Mouse (Mus musculus) small intestine, adult 2 months (tissue): ENCODE measurements at regions not wholly inside any gene's neighbourhood (a gene's known extent, or its start where the extent isn't known, plus 50 kb on each side); places are given as distances from the start of the nearest gene placed in this dataset.

ENCODE experiments used
- H3K27ac ChIP-seq: fragments of 200-500 bp; 2 replicates; pipeline ENCODE4 v1.5.1; 2012; ENCODE audit warnings: low read depth, low read length, control low read depth, inconsistent platforms; ENCODE audit not compliant: insufficient read depth
- H3K27me3 ChIP-seq: fragments of 200-500 bp; 2 replicates; pipeline ENCODE4 v1.6.1; 2012; ENCODE audit warnings: mild to moderate bottlenecking, moderate library complexity, low read length, inconsistent platforms; ENCODE audit not compliant: control insufficient read depth, insufficient read depth
- H3K36me3 ChIP-seq: fragments of 200-500 bp; 2 replicates; pipeline ENCODE4 v1.6.1; 2012; ENCODE audit warnings: mild to moderate bottlenecking, low read length, control low read depth, inconsistent platforms; ENCODE audit not compliant: control insufficient read depth, insufficient read depth
- H3K4me1 ChIP-seq: fragments of 200-500 bp; 2 replicates; pipeline ENCODE4 v1.6.1; 2012; ENCODE audit warnings: low read length, inconsistent platforms, mixed read lengths; ENCODE audit not compliant: control insufficient read depth, insufficient read depth, insufficient read length
- H3K4me3 ChIP-seq: fragments of 200-500 bp; 2 replicates; pipeline ENCODE4 v1.5.1; 2012; ENCODE audit warnings: low read depth, mild to moderate bottlenecking, control low read depth, inconsistent platforms, low read length, moderate library complexity
- CTCF ChIP-seq: fragments of 200-500 bp; IDR thresholded peaks from 2 replicates; pipeline ENCODE4 v1.5.1; 2012; ENCODE audit warnings: low read depth, mild to moderate bottlenecking, control low read depth, inconsistent platforms, low read length, moderate library complexity, mixed read lengths; ENCODE audit not compliant: insufficient replicate concordance, insufficient read length; ENCODE audit errors: extremely low read depth
- POLR2A ChIP-seq: fragments of 200-500 bp; IDR thresholded peaks from 2 replicates; pipeline ENCODE4 v1.6.1; 2012; ENCODE audit warnings: low read depth, mild to moderate bottlenecking, control low read depth, inconsistent platforms, low read length, moderate library complexity
- WGBS: fragments of 180-500 bp; shearing (Covaris S2); methylation state at CpG from one replicate; pipeline ENCODE4 v1.1.7; 2018; 5-methylcytosine and 5-hydroxymethylcytosine counted together

GRCm38 (mm10) chr10:66849681-66850080, 246.2 kb upstream of the Jmjd1c start:
- 49% methylated on average over 6 of the region's 6 CpGs for WGBS
- TF ChIP-seq CTCF (no peak), POLR2A (no peak)
- H3K36me3 ChIP-seq, result no peaks in the 10 kb centered on the region

GRCm38 (mm10) chr10:66850972-66851478, 244.9 kb upstream of the Jmjd1c start:
- WGBS, result 61% methylated on average over 4 of the region's 4 CpGs
- Histone ChIP-seq H3K4me1 (no peaks in the 10 kb centered on the region), H3K36me3 (no peaks in the 10 kb centered on the region), H3K27ac (no peak overlapping the region), H3K27me3 (no peaks in the 10 kb centered on the region), H3K4me3 (no peak overlapping the region)
- no peak for TF ChIP-seq POLR2A
- TF ChIP-seq CTCF, result no peak

More at GRCm38 (mm10) chr10:66849681-66850080, 246.2 kb upstream of the Jmjd1c start:
- Histone ChIP-seq H3K4me1 (no peaks in the 10 kb centered on the region), H3K4me3 (no peak overlapping the region), H3K27me3 (no peaks in the 10 kb centered on the region), H3K27ac (no peak overlapping the region)

GRCm38 (mm10) chr10:66851841-66852240, 244.1 kb upstream of the Jmjd1c start:
- H3K4me3 ChIP-seq, result no peak overlapping the region
- no peaks in the 10 kb centered on the region for H3K4me1 ChIP-seq
- H3K36me3 ChIP-seq, result no peaks in the 10 kb centered on the region
- H3K27me3 ChIP-seq, result no peaks in the 10 kb centered on the region
- 57% methylated on average over 5 of the region's 5 CpGs for WGBS
- 0 out of 2 replicates have a peak overlapping the region, but pooled peaks have one; percentile 21 for H3K27ac ChIP-seq
- TF ChIP-seq POLR2A (no peak), CTCF (no peak)

- 40% methylated on average over 5 of the region's 5 CpGs for WGBS
- Histone ChIP-seq H3K27ac (no peak overlapping the region), H3K27me3 (no peaks in the 10 kb centered on the region), H3K4me3 (no peak overlapping the region), H3K36me3 (no peaks in the 10 kb centered on the region), H3K4me1 (no peaks in the 10 kb centered on the region)
- TF ChIP-seq POLR2A, result no peak
- TF ChIP-seq CTCF, result no peak
Measured at GRCm38 (mm10) chr10:66852708-66853107, 243.2 kb upstream of the Jmjd1c start.

- H3K27me3 ChIP-seq, result no peaks in the 10 kb centered on the region
- TF ChIP-seq POLR2A, result no peak
- TF ChIP-seq CTCF, result peak; percentile 54; the same call in 1 of the 2 replicates
- WGBS, result 8% methylated on average over 13 of the region's 13 CpGs
- no peaks in the 10 kb centered on the region for H3K36me3 ChIP-seq
- H3K4me1 ChIP-seq, result no peaks in the 10 kb centered on the region
- no peak overlapping the region for H3K27ac ChIP-seq
- H3K4me3 ChIP-seq, result no peak overlapping the region
Measured at GRCm38 (mm10) chr10:66853258-66853657, 242.7 kb upstream of the Jmjd1c start.

- TF ChIP-seq POLR2A (no peak), CTCF (no peak)
- H3K27me3 ChIP-seq, result no peaks in the 10 kb centered on the region
- H3K36me3 ChIP-seq, result no peaks in the 10 kb centered on the region
- no peak overlapping the region for H3K27ac ChIP-seq
- WGBS, result 90% methylated on average over 9 of the region's 9 CpGs
- H3K4me3 ChIP-seq, result no peak overlapping the region
- H3K4me1 ChIP-seq, result no peaks in the 10 kb centered on the region
Measured at GRCm38 (mm10) chr10:66854895-66855294, 241.0 kb upstream of the Jmjd1c start.

- 82% methylated on average over 7 of the region's 7 CpGs for WGBS
- Histone ChIP-seq H3K4me1 (no peaks in the 10 kb centered on the region), H3K36me3 (no peaks in the 10 kb centered on the region), H3K4me3 (no peak overlapping the region), H3K27ac (no peak overlapping the region), H3K27me3 (no peaks in the 10 kb centered on the region)
- TF ChIP-seq POLR2A, result no peak
- no peak for TF ChIP-seq CTCF
Measured at GRCm38 (mm10) chr10:66857330-66857729, 238.6 kb upstream of the Jmjd1c start.

- H3K4me1 ChIP-seq, result no peaks in the 10 kb centered on the region
- H3K27me3 ChIP-seq, result no peaks in the 10 kb centered on the region
- no peak overlapping the region for H3K4me3 ChIP-seq
- TF ChIP-seq POLR2A, result no peak
- no peak for TF ChIP-seq CTCF
- no peak overlapping the region for H3K27ac ChIP-seq
- no peaks in the 10 kb centered on the region for H3K36me3 ChIP-seq
- WGBS, result 67% methylated on average over 1 of the region's 1 CpGs
Measured at GRCm38 (mm10) chr10:66861421-66861820, 234.5 kb upstream of the Jmjd1c start.
